Mouse (Mus musculus) ES-Bruce4 (cell line): Measurements from ENCODE around the gene Hist1h4f. TPM values are rescaled to one million over a fixed set of nuclear protein-coding genes. Genes with fewer than 3 reads are reported as not detected.

Experiments
- H3K27ac ChIP-seq: 2 replicates; pipeline ENCODE4 v1.5.1; 2012; ENCODE audit warnings: low read length, inconsistent platforms; ENCODE audit not compliant: insufficient read depth
- H3K27me3 ChIP-seq: 2 replicates; pipeline ENCODE4 v1.6.1; 2012; ENCODE audit warnings: mild to moderate bottlenecking, low read length, inconsistent platforms; ENCODE audit not compliant: control insufficient read depth, poor library complexity, insufficient read depth, severe bottlenecking
- H3K36me3 ChIP-seq: 2 replicates; pipeline ENCODE4 v1.6.1; 2012; ENCODE audit warnings: inconsistent platforms, mild to moderate bottlenecking, low read length, moderate library complexity; ENCODE audit not compliant: control insufficient read depth, poor library complexity, insufficient read depth, severe bottlenecking
- H3K4me1 ChIP-seq: one replicate; pipeline ENCODE4 v1.8.1; 2011; ENCODE audit warnings: low read length; ENCODE audit not compliant: control insufficient read depth, insufficient read depth
- H3K4me3 ChIP-seq: 2 replicates; pipeline ENCODE4 v1.5.1; 2011; ENCODE audit warnings: low read depth, mild to moderate bottlenecking, low read length
- H3K9ac ChIP-seq: 2 replicates; pipeline ENCODE4 v1.6.1; 2012; ENCODE audit warnings: low read depth, mild to moderate bottlenecking, inconsistent platforms; ENCODE audit not compliant: poor library complexity, severe bottlenecking
- H3K9me3 ChIP-seq: replicated peaks from 2 replicates; pipeline ENCODE4 v1.6.1; 2012; ENCODE audit warnings: mild to moderate bottlenecking, low read length, inconsistent platforms; ENCODE audit not compliant: control insufficient read depth, poor library complexity, insufficient read depth, severe bottlenecking
- CTCF ChIP-seq: IDR thresholded peaks from one replicate; pipeline ENCODE4 v1.8.1; 2011; ENCODE audit warnings: low read depth, low read length
- EP300 ChIP-seq: IDR thresholded peaks from 2 replicates; pipeline ENCODE4 v1.6.1; 2011; ENCODE audit warnings: low read depth, low read length; ENCODE audit not compliant: insufficient read depth
- POLR2A ChIP-seq: IDR thresholded peaks from one replicate; pipeline ENCODE4 v1.8.1; 2011; ENCODE audit warnings: low read length; ENCODE audit not compliant: insufficient read depth
- polyA plus RNA-seq: library from polyadenylated mRNA; stranded (reverse); fragments of >200 nt; gene quantifications from 2 replicates; pipeline ENCODE4 v1.2.4, GENCODE M21; 2011; ENCODE audit warnings: low read depth; ENCODE audit not compliant: missing spikeins, insufficient read depth, insufficient read length

The Hist1h4f gene
- polyA plus RNA-seq, 1 experiment: 24.1 TPM

DNA sequence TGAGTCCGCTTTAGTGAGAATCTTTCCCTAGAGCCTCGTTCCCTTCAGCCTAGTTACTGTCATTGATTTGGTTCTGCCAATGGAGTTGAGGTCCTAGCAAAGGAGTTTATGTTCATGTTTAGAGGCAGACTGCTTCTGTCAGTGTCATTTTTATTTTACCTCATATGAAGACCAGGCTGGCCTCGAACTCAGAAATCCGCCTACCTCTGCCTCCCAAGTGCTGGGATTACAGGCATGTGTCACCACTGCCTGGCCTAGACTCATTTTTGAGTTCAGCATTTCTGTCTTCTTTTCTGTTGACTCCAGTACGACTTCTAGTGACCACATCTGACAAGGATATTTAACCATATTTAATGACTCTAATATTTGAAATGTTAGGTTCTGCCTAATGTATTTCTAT is 36.2 kb downstream of the Hist1h4f start:
- Histone ChIP-seq H3K27ac (peak overlapping the region; percentile 65; the same call in 1 of the 2 replicates), H3K9me3 (no peaks in the 10 kb centered on the region), H3K4me3 (no peak overlapping the region), H3K4me1 (peaks cover 12% of the 10 kb centered on the region), H3K9ac (no peak overlapping the region), H3K36me3 (no peaks in the 10 kb centered on the region), H3K27me3 (no peaks in the 10 kb centered on the region)
- TF ChIP-seq EP300: no peak
- no peak for TF ChIP-seq POLR2A
- TF ChIP-seq CTCF: no peak

DNA sequence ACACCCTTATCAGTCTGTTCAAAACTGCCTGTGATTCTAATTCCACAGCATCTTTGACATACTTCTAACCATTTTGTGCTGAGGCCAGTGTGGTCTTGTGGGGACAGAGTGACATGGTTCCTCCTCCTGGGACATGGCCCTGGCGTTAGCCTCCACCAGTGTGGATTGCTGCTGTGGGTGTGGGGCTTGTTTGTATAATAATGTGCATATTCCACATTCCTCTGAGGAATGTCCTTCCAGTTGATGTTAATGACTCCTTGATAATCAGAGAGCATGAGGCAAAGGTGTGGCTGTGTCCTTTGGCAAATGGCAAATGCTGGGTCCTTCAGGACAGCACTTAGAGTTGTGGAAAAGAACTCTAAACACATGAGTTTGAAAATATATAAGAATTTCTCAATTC is 37.9 kb downstream of the Hist1h4f start:
- no peak overlapping the region for H3K4me3 ChIP-seq
- peaks cover 12% of the 10 kb centered on the region for H3K4me1 ChIP-seq
- no peak overlapping the region for H3K9ac ChIP-seq
- TF ChIP-seq EP300: no peak
- TF ChIP-seq POLR2A: no peak
- TF ChIP-seq CTCF: no peak
- peak overlapping the region; percentile 41; the same call in 1 of the 2 replicates for H3K27ac ChIP-seq
- no peaks in the 10 kb centered on the region for H3K27me3 ChIP-seq
- H3K36me3 ChIP-seq: no peaks in the 10 kb centered on the region
- H3K9me3 ChIP-seq: no peaks in the 10 kb centered on the region

DNA sequence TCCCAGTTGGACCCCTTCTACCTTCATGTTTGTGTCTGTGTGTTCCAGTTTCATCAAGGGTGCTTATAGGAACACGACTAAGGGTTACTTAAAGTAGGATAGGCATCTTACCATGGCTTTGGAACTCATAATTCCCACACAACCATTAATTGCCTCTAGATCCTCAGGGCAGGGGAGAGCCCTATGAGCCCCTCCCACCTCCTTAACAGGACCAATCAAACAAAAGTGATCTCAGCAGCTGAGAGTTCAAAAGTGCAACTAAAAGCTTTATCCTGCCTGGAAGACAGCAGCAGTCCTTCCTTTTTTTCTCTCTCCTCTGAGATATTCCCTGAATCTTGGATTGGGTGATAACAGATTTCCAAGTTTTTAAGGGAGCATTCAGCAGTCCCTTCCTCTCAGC is 41.3 kb downstream of the Hist1h4f start:
- peaks cover 14% of the 10 kb centered on the region for H3K4me1 ChIP-seq
- no peaks in the 10 kb centered on the region for H3K9me3 ChIP-seq
- no peak overlapping the region for H3K4me3 ChIP-seq
- no peaks in the 10 kb centered on the region for H3K36me3 ChIP-seq
- H3K27ac ChIP-seq: no peak overlapping the region; the same call in 1 of the 2 replicates
- no peak for TF ChIP-seq EP300
- no peak for TF ChIP-seq POLR2A
- TF ChIP-seq CTCF: no peak
- H3K9ac ChIP-seq: no peak overlapping the region
- H3K27me3 ChIP-seq: no peaks in the 10 kb centered on the region

DNA sequence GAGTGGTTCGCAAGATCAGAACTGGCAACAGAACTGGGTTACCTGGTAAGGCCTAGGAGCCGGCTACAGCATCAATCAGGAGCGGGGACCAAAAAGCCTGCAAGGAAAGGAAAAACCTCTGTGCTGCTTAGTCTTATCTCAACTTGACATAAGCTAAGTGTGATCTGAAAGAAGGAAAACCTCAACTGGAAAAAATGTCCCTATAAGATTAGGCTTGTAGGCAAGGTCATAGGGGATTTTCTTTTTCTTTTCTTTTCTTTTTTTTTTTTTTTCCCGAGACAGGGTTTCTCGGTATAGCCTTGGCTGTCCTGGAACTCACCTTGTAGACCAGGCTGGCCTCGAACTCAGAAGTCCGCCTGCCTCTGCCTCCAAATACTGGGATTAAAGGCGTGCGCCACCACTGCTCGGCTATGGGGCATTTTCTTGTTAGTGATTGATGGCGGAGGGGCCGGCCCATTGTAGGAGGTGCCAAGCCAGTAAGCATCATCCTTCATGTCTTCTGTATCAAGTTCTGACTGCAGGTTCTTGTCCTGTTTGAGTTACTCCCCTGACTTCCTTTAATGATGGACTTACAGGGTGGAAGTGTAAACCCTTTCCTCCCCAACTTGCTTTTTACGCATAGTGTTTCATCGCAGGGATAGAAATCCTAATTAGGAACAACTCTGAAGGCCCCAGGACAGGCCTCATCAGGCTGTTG is 44.5 kb downstream of the Hist1h4f start:
- TF ChIP-seq EP300 (no peak), CTCF (no peak), POLR2A (no peak)
- Histone ChIP-seq H3K36me3 (no peaks in the 10 kb centered on the region), H3K4me3 (peak overlapping the region; percentile 79), H3K9me3 (no peaks in the 10 kb centered on the region), H3K27me3 (no peaks in the 10 kb centered on the region), H3K4me1 (peaks cover 9% of the 10 kb centered on the region), H3K9ac (peak overlapping the region; percentile 55), H3K27ac (peak overlapping the region; percentile 54)

DNA sequence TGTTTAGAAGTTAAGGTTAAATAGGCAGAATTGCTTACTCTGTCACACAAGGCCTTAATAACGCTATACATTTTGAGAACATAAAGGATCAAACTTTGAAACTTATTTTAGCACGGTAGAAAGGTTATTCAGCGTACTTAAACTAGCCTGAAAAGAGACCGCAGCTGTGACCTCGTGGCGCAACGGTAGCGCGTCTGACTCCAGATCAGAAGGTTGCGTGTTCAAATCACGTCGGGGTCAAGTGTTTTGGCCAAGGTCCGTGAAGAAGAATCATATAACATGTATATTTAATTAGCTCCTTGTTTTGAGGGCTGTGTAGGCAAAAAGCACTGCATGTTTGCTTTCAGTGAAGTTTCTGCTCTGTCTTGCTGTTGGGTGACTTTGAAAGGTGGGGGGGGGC is 45.1 kb downstream of the Hist1h4f start:
- Histone ChIP-seq H3K36me3 (no peaks in the 10 kb centered on the region), H3K4me3 (peak overlapping the region; percentile 79), H3K4me1 (peaks cover 8% of the 10 kb centered on the region), H3K9me3 (no peaks in the 10 kb centered on the region), H3K9ac (peak overlapping the region; percentile 71), H3K27ac (peak overlapping the region; percentile 48; the same call in 1 of the 2 replicates), H3K27me3 (no peaks in the 10 kb centered on the region)
- TF ChIP-seq EP300 (no peak), POLR2A (no peak), CTCF (no peak)

DNA sequence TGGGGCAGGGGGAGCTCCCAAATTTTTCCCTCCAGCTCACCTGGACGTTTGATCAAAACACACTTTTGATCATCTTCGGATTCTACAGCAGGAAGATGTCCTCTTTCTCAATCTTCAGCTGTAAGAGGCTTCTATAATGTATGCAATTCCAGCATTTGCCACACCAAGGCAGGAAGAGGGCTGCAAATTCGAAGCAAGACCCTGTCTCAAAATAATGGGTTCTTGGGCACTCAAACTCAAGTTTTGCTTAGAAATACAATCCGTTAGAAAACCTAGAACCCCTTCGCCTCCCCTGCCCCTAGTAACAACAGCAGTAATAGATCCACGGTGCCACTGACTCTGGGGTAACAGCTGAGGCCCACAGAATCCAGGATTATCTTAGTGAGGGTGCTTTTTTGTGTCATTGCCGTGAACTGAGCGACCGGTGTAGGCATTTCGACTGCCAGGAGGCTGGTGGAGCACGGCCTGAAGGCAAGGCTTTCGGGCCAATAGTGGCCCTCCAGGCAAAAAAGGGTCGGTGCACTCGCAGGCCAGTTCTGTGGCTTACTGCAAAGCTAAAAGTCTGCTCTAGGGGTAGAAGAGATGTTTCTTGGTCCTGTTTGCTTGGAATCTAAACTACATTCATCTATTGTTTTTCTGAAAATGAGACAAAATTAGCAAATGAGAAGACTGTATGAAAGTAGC is 45.6 kb downstream of the Hist1h4f start:
- peaks cover 8% of the 10 kb centered on the region for H3K4me1 ChIP-seq
- no peaks in the 10 kb centered on the region for H3K36me3 ChIP-seq
- no peaks in the 10 kb centered on the region for H3K27me3 ChIP-seq
- TF ChIP-seq EP300 (no peak), POLR2A (no peak), CTCF (no peak)
- H3K4me3 ChIP-seq: peak overlapping the region; percentile 79
- no peaks in the 10 kb centered on the region for H3K9me3 ChIP-seq
- peak overlapping the region; percentile 71 for H3K9ac ChIP-seq
- peak overlapping the region; percentile 76 for H3K27ac ChIP-seq
